Mouse (Mus musculus) brain, embryonic 18.5 days (tissue): ENCODE measurements around the gene Glis3.

Source experiments
- DNase-seq: peaks from one replicate; pipeline ENCODE4 v3.0.0-alpha.2; 2012; ENCODE audit warnings: low read depth, low spot score

Glis3 gene

DNA sequence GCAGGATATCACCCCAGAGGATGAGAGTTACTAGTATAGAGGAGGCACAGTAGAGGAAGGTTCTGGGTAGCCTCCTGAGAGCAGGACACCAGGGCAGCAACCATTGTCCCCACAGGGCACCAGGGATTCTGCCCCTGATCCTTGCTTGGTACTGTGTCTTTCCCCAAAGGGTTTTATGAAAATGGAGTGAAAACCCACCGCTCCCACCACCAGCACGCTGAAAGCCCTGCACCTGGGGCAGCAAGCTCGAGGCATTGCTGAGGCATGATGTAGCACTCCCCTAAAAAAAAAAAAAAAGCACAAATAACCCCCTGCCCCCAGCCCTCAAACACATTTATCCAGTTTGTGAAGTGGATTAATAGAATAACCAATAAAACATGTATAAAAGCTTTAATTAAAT is 421.4 kb downstream of the Glis3 start:
- no peak for DNase-seq

DNA sequence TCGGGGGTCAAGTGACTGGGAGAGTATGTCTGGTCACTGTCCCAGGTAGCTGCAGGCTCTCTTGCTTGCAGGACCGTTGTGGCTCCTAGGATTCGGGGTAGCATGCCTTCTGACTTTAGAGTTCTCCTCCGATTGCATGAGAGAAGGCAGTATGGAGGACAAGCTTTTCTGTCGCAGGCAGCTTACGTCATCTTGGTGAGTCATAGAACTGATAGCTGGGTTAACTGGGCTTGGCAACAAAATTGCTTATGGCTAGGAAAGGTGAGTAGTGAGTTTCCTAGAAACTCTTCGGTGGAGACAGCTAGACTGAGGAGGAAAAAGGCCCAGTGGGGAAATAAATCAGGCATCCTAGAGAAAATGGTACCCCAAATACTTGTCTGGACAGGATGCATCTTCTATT is 432.5 kb downstream of the Glis3 start:
- no peak for DNase-seq

DNA sequence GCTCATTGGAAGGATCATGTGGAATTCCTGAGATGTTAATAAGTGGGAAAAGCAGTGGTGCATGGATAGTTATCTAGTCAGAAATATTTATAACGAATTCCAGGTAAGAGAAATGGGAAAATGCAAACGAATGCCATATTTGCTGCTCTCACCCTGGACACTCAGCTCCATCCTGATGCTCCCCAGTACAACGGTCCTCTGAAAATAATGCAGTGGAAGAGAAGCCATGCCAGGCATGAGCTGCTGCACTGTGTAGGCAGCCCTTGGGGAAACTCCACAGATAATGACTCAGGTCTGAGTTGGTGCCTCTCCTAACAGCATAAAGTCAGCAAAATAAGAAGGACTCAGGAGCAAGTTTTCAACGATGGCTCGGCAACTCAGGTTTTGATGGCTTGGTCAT is 433.7 kb downstream of the Glis3 start:
- DNase-seq: no peak

DNA sequence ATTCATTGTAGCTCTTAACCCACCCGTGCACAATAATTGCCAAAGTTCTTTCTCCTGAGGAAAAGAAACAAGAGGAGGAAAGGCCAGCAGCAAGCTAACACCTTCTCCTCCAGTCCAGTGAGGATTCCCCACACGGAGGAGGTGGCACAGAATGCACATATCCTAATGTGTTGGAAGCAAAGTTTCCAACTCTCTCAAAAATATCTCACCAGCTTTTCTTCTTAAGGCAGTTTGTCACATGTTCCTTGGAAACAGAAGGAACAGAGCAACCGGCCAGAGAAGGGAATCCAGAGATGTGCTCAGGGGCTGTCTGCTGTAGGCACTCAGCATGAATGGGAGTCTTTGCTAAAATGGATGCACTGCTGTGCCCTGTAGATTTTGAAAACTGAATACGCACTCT is 441.8 kb downstream of the Glis3 start:
- no peak for DNase-seq

DNA sequence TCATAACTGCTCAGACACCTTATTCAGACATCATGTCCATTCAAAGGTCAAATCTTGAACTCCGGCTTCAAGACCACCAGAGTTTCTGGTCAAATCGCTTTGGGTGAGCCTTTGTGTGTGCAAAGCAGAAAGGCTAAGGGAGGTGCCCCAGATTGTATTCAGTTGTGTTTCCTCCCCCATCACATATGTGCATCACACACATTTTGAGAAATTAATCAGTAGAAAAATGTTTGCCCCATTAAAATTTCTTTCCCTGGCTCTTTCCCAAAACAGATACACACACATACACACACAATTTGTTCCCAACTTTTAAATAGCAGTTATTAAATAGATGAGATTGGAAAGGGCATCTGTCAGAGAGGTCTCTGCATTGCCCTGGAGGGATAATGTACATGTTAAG is 442.3 kb downstream of the Glis3 start:
- no peak for DNase-seq

DNA sequence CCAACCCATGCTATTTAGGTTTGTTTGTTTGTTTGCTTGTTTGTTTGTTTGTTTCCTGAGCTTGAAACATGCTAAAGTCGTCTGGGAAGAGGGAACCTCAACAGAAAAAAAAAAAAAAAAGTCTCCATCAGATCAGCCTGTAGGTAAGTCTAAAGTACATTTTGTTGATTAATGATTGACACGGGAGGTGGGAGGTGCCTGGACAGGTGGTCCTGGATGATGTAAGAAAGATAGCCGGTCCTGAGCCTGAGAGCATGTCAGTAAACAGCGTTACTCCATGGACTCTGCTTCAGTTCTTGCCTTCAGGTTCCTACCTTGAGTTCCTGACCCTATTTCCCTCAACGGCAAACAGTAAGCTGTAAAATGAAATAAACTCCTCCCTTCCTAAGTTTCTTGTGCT is 444.3 kb downstream of the Glis3 start:
- no peak for DNase-seq

DNA sequence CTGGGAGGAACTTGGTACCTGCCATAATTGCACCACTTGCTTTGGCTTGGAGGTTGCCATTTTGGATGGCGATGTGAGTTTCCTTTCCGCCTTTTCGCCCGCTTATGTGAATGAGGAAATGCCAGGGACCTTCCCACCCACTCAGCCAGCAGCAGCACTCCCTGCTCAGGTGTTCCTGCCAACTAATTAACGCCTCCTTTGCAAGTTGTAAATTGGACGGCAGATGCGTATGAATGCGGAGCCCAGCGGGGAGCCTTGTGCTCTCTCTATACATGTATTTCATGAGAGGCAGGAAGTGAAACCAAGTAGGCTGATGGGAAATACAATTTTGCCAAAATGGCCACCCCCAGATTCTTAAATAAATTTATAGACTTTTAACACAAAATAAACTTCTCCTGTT is 444.8 kb downstream of the Glis3 start:
- DNase-seq: no peak

DNA sequence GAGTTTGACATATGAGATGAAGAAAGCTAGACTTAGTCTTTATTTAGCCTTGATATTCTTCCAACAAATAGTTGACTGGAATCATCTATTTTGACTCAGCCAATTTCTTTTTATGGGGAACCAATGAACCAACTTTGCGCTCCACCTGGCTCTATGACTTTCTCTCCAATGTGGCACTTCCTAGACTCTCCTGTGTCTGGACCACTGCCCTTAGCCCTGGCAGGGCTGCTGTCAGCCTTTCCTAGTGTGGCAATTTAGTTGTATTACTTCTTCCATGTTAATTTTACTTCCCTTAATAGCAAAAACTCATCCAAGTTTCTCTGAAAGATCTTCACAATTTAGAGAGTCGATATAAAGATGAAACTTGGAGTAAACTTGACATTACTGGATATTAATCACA is 445.2 kb downstream of the Glis3 start:
- DNase-seq: no peak

DNA sequence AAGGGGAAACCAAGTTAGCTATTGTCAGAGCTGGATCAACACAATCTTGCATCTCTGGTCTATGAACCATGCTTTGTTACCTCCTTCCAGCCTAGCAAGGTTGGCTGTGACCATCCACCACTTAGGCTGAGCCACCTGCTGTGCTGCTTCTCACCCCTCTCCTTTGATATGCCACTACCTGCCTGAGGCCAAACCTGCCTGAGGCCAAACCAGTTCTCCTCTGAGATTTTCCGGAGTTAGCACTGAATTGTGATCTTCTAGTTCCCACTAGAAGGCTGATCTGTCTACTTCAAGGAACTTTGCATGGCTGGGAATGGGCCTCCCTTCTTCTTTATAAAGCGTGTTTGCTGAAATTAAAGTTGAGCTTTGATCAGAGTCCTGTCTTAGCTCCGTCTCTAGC is 448.4 kb downstream of the Glis3 start:
- no peak for DNase-seq

DNA sequence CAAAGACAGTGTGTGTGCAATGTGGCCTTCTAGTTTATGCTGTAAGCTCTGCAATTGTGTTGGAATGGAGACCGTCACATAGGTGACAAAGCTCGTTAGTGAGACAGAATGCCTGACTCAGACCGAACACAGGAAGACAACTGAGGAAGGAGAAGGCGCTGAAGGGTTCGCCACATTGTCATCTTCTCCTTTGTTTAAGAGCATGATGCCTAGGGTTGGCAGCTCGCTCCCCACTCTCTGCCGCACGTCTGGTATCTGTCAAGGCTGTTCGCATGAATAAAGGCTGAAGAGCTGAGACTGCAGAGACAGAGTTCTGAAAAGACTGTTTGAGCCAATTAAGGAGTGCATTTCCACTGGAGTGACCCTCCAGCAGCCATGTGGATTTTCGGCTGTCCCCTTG is 452.4 kb downstream of the Glis3 start:
- DNase-seq: no peak

DNA sequence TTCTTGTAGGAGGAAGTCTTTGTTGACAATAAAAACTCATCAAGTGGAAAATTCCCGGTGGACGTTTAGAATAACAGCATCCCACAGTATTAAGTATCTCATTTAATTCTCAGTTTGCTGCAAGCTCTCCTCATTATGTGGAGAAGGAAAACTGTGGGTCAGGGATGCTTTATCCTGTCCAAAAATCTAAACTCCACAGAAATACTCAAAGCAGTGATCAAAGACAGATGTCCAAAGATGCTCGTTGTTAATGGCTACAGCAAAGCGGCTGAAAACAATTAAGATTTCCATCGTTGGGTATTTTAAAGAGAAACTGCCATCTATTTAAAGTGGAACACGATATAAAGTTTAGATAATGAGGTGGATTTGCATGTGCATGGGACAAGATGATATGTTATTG is 454.2 kb downstream of the Glis3 start:
- DNase-seq: no peak

DNA sequence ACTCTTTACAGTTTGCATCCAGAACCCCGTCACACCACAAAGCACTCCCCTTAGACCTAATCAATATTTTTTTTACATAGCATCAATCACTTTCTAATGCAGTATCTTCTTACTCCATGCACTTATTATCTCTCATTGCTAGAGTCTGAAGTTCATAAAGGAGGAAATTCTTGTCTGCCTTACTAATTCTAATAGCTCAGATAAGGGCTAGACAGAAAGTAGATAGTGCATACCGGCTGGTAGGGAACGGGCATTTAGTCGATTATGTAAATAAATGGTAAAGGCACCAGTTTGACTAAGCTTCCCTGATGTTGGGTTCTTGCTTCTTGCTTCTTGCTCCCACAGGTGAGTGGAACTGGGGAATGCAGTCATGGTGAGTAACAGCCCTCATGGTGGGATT is 468.2 kb downstream of the Glis3 start:
- DNase-seq: no peak
